Mouse (Mus musculus): ENCODE measurements around the gene Mctp1.

DNA sequence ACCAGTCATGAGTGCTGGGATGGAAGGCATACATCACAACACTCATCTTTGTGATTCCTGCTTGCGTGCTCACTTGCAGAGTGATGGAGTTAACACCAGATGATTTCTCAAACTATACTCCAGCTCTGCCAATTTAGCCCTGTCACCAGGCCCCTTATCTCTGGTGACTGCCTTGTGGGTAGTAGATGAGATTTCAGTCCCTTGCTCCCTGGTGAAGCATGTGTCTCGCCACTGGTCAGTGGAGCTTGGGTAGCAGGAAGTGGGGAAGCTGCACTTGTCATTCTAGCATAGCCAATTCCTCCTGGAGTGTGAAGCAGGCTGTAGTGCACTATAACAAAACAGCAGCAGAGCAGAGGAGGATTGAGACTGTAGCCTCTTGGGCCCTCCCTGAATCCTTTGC lies 208.6 kb downstream of the Mctp1 start:
- no peak for TF ChIP-seq MYC (IDR thresholded peaks at IDR 0.05; ENCODE audit: low read depth, low read length)
- TF ChIP-seq MAX (IDR thresholded peaks at IDR 0.05; ENCODE audit: low read length) = no peak
- no peak for TF ChIP-seq GATA1 (IDR thresholded peaks at IDR 0.05; ENCODE audit: low read depth, low read length)
- TF ChIP-seq ZMIZ1 (IDR thresholded peaks at IDR 0.05; ENCODE audit: low read depth, low read length) = no peak
- TF ChIP-seq TCF12 (IDR thresholded peaks at IDR 0.05; ENCODE audit: low read depth, low read length) = no peak
- no peak for TF ChIP-seq POLR2A (IDR thresholded peaks at IDR 0.05; ENCODE audit: control insufficient read depth in 1 of 2, insufficient read depth in 1 of 2, low read depth in 1 of 2, low read length in 2 of 2, poor library complexity in 1 of 2)
- no peak for TF ChIP-seq USF2 (IDR thresholded peaks at IDR 0.05; ENCODE audit: borderline replicate concordance in 1 of 2, insufficient read depth in 1 of 2, low read depth in 1 of 2, low read length in 2 of 2)
- no peak for TF ChIP-seq CHD2 (IDR thresholded peaks at IDR 0.05; ENCODE audit: low read length)
- no peak for TF ChIP-seq CTCF (IDR thresholded peaks at IDR 0.05 in 2 of 3, conservative IDR thresholded peaks at IDR 0.05 in 1 of 3; ENCODE audit: control insufficient read depth in 1 of 3, insufficient read depth in 1 of 3, low read depth in 2 of 3, low read length in 3 of 3, poor library complexity in 1 of 3, severe bottlenecking in 1 of 3)
